Mouse (Mus musculus) cortical plate, adult 2 months (tissue): ENCODE results near the gene H2-DMa.

Experiments
- CTCF ChIP-seq: fragments of 200-500 bp; IDR thresholded peaks from 2 replicates; pipeline ENCODE4 v1.5.1; 2011; ENCODE audit warnings: mild to moderate bottlenecking, control low read depth, low read length; ENCODE audit not compliant: insufficient read depth; ENCODE audit errors: extremely low read depth
- POLR2A ChIP-seq: fragments of 200-500 bp; IDR thresholded peaks from 2 replicates; pipeline ENCODE4 v1.6.1; 2011; ENCODE audit warnings: mild to moderate bottlenecking, low read length, control low read depth; ENCODE audit not compliant: insufficient read depth; ENCODE audit errors: extremely low read depth

GRCm38 (mm10) chr17:34134451-34134850, 15.1 kb downstream of the H2-DMa start:
- TF ChIP-seq POLR2A (no peak), CTCF (no peak)
